Mouse (Mus musculus) lung, embryonic 16.5 days (tissue): Measurements from ENCODE around the gene Emilin3. TPM values are rescaled to one million over a fixed set of nuclear protein-coding genes. Genes with fewer than 3 reads are reported as not detected.

Experiments
- ATAC-seq: fragments of 200-750 bp; cut with Nextera tagmentation; 2 replicates; pipeline ENCODE4 v1.8.0; 2017; ENCODE audit warnings: low read depth, mild to moderate bottlenecking, moderate library complexity
- H3K27ac ChIP-seq: fragments of 300-500 bp; sonication (generic); 2 replicates; pipeline ENCODE4 v1.5.1; 2014; ENCODE audit warnings: mild to moderate bottlenecking, control low read depth, low read length
- H3K27me3 ChIP-seq: fragments of 300-500 bp; sonication (generic); 2 replicates; pipeline ENCODE4 v1.6.1; 2014; ENCODE audit warnings: low read depth, low read length, mixed read lengths; ENCODE audit not compliant: control insufficient read depth, insufficient read depth
- H3K36me3 ChIP-seq: fragments of 300-500 bp; sonication (generic); 2 replicates; pipeline ENCODE4 v1.6.1; 2014; ENCODE audit warnings: low read length; ENCODE audit not compliant: control insufficient read depth, insufficient read depth
- H3K4me1 ChIP-seq: fragments of 300-500 bp; sonication (generic); replicated peaks from 2 replicates; pipeline ENCODE4 v1.6.1; 2014; ENCODE audit warnings: low read length, mixed read lengths; ENCODE audit not compliant: control insufficient read depth, insufficient read depth
- H3K4me2 ChIP-seq: fragments of 300-500 bp; sonication (generic); 2 replicates; pipeline ENCODE4 v1.6.1; 2014; ENCODE audit warnings: low read depth, low read length, control low read depth
- H3K4me3 ChIP-seq: fragments of 300-500 bp; sonication (generic); 2 replicates; pipeline ENCODE4 v1.5.1; 2014; ENCODE audit warnings: mild to moderate bottlenecking, low read length, control low read depth
- H3K9ac ChIP-seq: fragments of 300-500 bp; sonication (generic); 2 replicates; pipeline ENCODE4 v1.6.1; 2014; ENCODE audit warnings: low read length, control low read depth
- H3K9me3 ChIP-seq: fragments of 300-500 bp; sonication (generic); 2 replicates; pipeline ENCODE4 v1.6.1; 2016; ENCODE audit warnings: low read length; ENCODE audit not compliant: control insufficient read depth
- WGBS: fragments of 180-500 bp; shearing (Covaris S2); extraction: QIAGEN DNeasy Blood & Tissue Kit; methylation state at CpG from one replicate; pipeline ENCODE4 v1.1.7; 2014; 5-methylcytosine and 5-hydroxymethylcytosine counted together
- polyA plus RNA-seq: library from polyadenylated mRNA; unstranded; fragments of >200 nt; fragmentation: Nextera tagmentation; extraction: Ambion mirVana; gene quantifications from 2 replicates; pipeline ENCODE4 v1.2.1, GENCODE M21; 2015

Gene Emilin3
- polyA plus RNA-seq, 1 experiment from 2014 or later = 8.2 TPM

DNA sequence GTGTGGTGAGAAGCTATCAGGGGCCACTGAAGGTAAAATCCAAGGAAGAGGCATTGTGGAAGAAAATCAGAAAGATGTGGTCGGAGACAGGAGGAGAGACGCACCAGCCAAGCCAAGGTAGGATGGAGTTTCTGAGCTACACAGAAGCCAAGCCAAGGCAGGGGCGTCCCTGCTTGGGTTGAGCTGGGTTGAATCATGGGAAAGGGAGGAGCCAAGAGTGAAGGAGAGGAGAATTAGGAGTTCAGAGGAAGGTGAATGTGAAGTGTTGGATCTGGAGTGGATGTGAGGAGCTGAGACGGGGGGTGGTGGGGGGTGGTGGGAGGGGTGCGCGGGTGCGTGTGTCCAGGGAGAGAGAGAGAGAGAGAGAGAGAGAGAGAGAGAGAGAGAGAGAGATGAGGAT, 9.2 kb upstream of the Emilin3 start:
- peaks cover 6% of the 10 kb centered on the region for H3K4me1 ChIP-seq
- H3K4me2 ChIP-seq = peak overlapping the region; percentile 35
- no peaks in the 10 kb centered on the region for H3K36me3 ChIP-seq
- no peak overlapping the region for H3K4me3 ChIP-seq
- no peaks in the 10 kb centered on the region for H3K27me3 ChIP-seq
- H3K9ac ChIP-seq = no peak overlapping the region
- H3K27ac ChIP-seq = no peak overlapping the region
- ATAC-seq = peak; percentile 54; the same call in 1 of the 2 replicates
- peaks cover 3% of the 10 kb centered on the region; the same call in 1 of the 2 replicates for H3K9me3 ChIP-seq
- 29% methylated on average over 7 of the region's 7 CpGs for WGBS

DNA sequence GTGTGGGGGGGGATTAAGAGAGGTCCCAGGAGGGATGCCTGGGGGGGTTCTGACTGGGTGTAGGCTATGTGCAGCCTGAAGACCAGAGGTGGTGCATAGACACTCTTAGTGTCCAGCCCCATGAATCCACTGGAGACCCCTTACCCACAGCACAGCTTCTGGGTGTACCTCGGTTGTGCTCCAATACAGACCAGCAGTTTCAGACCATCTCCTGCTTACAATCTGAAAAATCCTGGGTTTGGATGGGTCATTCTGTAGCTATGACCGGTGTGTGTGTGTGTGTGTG, 6.7 kb upstream of the Emilin3 start:
- Histone ChIP-seq H3K27me3 (no peaks in the 10 kb centered on the region), H3K4me2 (no peak overlapping the region), H3K4me3 (no peak overlapping the region), H3K36me3 (no peaks in the 10 kb centered on the region), H3K9ac (no peak overlapping the region), H3K27ac (no peak overlapping the region), H3K9me3 (peaks cover 3% of the 10 kb centered on the region; the same call in 1 of the 2 replicates), H3K4me1 (peaks cover 10% of the 10 kb centered on the region)
- 68% methylated on average over 2 of the region's 2 CpGs for WGBS
- no peak for ATAC-seq

DNA sequence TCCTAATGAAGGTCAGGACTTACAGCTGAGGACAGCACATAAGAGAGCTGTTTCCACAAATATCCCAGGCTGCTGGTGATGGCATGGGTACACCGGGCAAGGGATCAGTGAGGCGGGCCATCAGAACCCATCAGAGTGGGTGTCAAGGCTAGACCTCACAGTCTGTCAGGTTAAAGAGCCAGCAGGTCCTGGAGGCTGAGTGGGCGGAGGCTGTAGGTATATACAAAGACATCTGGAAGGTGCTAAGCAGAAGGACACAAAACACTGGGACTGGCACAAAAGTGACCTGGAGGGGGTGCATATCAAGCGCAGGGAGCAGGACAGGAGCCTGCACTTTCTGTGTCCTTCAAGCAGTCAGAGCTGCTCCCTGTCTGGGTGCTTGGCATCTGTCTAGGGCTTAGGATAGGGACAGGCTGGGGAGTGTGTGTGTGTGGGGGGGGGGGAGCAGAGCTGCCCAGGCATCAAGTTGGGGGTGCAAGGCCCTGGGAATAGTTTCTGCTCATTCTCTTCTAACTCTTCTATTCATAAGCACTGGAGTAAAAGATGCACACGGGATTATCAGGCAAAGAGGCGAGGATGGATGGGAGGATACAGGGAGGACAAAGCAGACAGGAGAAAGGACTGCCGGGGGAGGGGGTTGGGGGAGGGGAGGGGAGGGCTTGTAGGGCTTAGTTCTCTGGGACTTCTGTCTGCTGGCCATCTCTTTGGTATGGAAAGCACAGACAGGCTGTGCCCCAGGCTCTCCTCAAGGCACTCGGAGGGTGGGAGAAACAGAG, 6.2 kb upstream of the Emilin3 start:
- 61% methylated on average over 8 of the region's 8 CpGs for WGBS
- peaks cover 3% of the 10 kb centered on the region; the same call in 1 of the 2 replicates for H3K9me3 ChIP-seq
- no peak overlapping the region for H3K4me2 ChIP-seq
- peaks cover under 1% of the 10 kb centered on the region; the same call in 1 of the 2 replicates for H3K27me3 ChIP-seq
- H3K36me3 ChIP-seq = no peaks in the 10 kb centered on the region
- ATAC-seq = no peak
- no peak overlapping the region for H3K4me3 ChIP-seq
- no peak overlapping the region for H3K27ac ChIP-seq
- H3K4me1 ChIP-seq = peaks cover 10% of the 10 kb centered on the region
- no peak overlapping the region for H3K9ac ChIP-seq

DNA sequence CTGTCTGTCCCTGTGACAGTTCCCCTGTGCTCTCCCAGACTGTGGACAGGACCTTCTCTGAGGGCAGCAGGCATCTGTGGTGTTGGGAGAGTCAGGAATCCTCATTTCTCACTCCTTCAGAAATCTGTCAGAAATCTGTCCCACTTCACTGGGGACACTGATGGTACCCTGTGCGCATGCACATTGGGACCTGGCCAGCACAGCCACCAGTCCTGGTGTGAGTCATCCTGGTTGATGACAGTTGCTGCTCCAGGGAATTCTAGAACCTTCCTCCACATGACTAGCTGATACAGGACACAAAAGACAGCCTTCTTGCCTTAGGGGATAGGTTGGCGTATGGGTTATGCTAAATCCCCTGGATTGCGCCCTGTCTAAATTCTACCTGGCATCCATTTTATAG, 5.2 kb upstream of the Emilin3 start:
- Histone ChIP-seq H3K9me3 (peaks cover 2% of the 10 kb centered on the region; the same call in 1 of the 2 replicates), H3K4me1 (peaks cover 14% of the 10 kb centered on the region), H3K27me3 (peaks cover 11% of the 10 kb centered on the region), H3K4me2 (no peak overlapping the region), H3K9ac (no peak overlapping the region), H3K27ac (no peak overlapping the region), H3K4me3 (no peak overlapping the region), H3K36me3 (no peaks in the 10 kb centered on the region)
- WGBS = 92% methylated on average over 3 of the region's 3 CpGs
- no peak for ATAC-seq

DNA sequence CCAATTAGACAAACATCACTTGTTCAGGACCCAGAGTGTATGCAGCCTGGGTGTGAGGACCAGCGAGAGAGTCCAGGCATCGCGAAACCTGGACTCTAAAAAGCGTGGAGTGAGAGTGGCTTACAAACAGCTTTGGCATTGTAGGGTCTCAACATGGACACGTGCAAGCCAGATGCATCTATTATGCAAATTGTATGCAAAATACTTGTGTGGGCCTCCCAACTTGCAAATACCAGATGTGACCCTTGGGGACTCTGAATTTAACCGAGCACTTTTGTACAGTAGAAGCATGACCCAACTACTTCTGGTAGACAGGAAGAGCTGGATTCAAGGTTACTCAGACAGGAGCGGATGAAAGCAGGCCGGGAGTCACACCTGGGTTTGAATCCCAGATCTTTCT, 4.6 kb upstream of the Emilin3 start:
- Histone ChIP-seq H3K27me3 (peaks cover 16% of the 10 kb centered on the region), H3K9ac (no peak overlapping the region), H3K27ac (no peak overlapping the region), H3K36me3 (no peaks in the 10 kb centered on the region), H3K4me1 (peaks cover 17% of the 10 kb centered on the region), H3K9me3 (no peaks in the 10 kb centered on the region), H3K4me3 (no peak overlapping the region), H3K4me2 (no peak overlapping the region)
- 82% methylated on average over 8 of the region's 8 CpGs for WGBS
- ATAC-seq = no peak

DNA sequence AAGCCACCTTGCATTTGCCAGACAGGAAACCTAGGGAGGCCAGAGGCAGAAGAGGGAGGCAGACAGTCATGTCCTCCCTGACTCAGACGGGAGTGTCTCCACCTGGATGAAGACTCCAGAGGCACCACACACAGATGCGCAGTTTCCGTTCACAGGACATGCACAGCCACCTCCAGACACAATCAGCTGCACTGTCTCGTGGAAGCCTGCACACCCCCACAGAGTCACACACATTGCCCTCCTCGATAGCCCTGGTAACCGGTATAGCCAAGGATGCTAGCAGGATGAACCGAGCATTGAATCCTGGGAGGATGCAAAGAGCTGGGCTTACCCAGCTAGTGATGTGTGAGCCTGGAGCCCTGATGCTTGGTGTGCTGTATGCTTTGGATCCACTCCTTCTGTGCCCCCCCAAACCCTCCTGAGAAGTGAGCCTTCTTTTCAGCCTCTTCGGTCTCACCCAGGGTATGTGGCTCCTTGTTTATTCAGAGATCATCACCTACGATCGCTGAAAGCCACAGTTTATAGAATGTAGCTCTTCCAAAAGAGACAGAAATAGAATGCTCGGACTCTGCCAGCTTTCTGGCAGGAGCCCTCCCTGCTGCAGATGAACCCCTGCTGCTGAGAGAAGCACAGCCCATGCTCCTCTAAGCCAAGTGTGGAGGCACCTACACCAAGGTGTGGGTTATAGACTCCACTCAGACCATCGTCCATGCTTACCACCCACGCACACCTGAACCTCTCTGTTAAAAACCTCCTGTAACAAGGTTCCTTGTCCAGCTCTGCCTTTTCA, 3.9 kb upstream of the Emilin3 start:
- H3K27ac ChIP-seq = no peak overlapping the region
- 59% methylated on average over 13 of the region's 13 CpGs for WGBS

DNA sequence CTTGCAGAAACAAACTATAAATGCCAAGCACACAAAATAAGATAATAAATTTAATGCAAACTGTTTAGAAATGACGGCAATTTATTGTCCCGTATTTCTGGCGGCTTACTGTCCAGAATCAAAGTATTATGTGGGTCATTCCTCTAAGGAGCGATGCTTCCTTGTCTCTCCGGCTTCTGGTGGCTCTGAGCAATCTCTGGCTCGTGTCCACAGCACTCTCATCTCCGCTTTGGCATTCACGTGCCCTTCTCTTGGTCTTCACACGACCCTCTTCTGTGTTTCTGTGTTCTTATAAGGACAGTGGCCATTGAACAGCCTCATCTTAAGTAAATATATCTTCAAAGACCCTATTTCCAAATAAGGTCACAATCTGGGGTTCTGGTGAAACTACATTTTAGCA, 2.5 kb upstream of the Emilin3 start:
- H3K36me3 ChIP-seq = no peaks in the 10 kb centered on the region
- WGBS = 61% methylated on average over 9 of the region's 9 CpGs
- no peak overlapping the region for H3K9ac ChIP-seq
- H3K27me3 ChIP-seq = peaks cover 30% of the 10 kb centered on the region
- H3K27ac ChIP-seq = peak overlapping the region; percentile 16; the same call in 1 of the 2 replicates
- no peak overlapping the region for H3K4me2 ChIP-seq
- H3K4me1 ChIP-seq = peaks cover 17% of the 10 kb centered on the region
- H3K4me3 ChIP-seq = no peak overlapping the region
- H3K9me3 ChIP-seq = no peaks in the 10 kb centered on the region
- ATAC-seq = no peak

More for the DNA sequence above, 3.9 kb upstream of the Emilin3 start:
- H3K36me3 ChIP-seq = no peaks in the 10 kb centered on the region
- H3K9me3 ChIP-seq = no peaks in the 10 kb centered on the region
- no peak overlapping the region for H3K4me2 ChIP-seq
- ATAC-seq = no peak
- H3K27me3 ChIP-seq = peaks cover 23% of the 10 kb centered on the region
- peaks cover 18% of the 10 kb centered on the region for H3K4me1 ChIP-seq
- H3K4me3 ChIP-seq = no peak overlapping the region
- H3K9ac ChIP-seq = no peak overlapping the region

DNA sequence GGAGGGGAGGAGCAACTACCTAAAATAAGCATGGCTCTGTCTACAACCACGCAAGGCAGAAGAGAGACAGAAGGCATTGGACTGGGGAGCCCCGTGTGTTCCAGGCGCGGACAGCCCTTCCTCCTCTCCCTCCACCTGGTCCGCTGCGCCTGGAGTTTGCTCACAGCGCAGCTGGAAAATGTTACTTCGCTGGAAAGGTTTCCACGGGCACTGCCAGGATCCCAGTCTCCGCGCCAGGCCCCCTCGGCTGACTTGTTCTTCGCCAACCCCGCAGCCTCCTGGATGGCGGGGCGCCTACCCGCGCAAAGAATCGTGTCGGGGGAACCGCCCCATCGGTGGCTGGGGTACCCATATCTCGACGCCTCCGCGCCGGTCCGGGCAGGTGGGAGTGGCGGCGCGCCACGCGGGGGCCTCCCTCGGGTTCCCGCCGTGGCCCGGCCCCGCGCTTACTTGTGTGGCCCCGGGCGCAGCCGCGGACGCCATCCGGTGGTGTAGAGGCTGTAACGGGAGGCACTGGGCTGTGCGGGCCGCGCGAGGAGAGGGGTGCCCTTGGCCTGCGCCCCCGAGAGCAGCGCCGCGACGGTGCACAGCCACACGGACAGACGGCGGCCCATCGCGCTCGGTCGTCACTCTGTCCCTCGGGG, 448 bp downstream of the Emilin3 start:
- no peak overlapping the region for H3K27ac ChIP-seq
- H3K9me3 ChIP-seq = no peaks in the 10 kb centered on the region
- H3K4me2 ChIP-seq = peak overlapping the region; percentile 97
- H3K27me3 ChIP-seq = peaks cover 30% of the 10 kb centered on the region
- H3K9ac ChIP-seq = peak overlapping the region; percentile 67
- peaks cover 17% of the 10 kb centered on the region for H3K4me1 ChIP-seq
- H3K36me3 ChIP-seq = no peaks in the 10 kb centered on the region
- peak; percentile 44 for ATAC-seq
- H3K4me3 ChIP-seq = peak overlapping the region; percentile 59
- WGBS = under 1% methylated on average over 64 of the region's 64 CpGs

DNA sequence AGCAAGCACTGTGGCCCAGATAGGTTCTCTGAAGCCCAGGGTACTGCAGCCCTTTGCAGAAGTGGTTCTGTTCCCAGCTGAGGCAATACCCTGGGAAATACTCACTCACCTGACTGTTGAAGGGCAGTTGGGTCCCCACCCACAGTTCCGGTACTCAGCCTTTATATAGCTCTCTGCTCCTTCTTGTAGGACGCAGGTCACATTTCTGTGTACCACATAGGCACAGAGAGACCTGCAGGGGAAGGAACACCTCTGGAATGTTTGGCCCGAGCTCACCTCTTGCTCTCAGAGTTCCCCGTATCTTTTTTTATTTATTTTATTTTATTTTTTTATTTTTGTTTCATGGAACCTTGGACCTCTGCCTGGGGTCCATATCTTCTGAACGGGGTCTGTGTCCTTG, 1.5 kb downstream of the Emilin3 start:
- peaks cover 17% of the 10 kb centered on the region for H3K4me1 ChIP-seq
- 70% methylated on average over 5 of the region's 5 CpGs for WGBS
- H3K4me2 ChIP-seq = no peak overlapping the region
- H3K4me3 ChIP-seq = no peak overlapping the region
- no peak overlapping the region for H3K9ac ChIP-seq
- no peaks in the 10 kb centered on the region for H3K9me3 ChIP-seq
- H3K27me3 ChIP-seq = peaks cover 30% of the 10 kb centered on the region
- H3K27ac ChIP-seq = no peak overlapping the region
- ATAC-seq = no peak
- H3K36me3 ChIP-seq = no peaks in the 10 kb centered on the region
